Mouse (Mus musculus): Measurements from ENCODE around the gene Hoxd9. TPM values are rescaled to one million over a fixed set of nuclear protein-coding genes. Genes with fewer than 3 reads are reported as not detected.

The Hoxd9 gene
- total and polyA plus RNA-seq, 2 experiments from 2014 or later: 0.12 to 0.84 TPM

GRCm38 (mm10) chr2:74670632-74671188 lies 26.8 kb upstream of the Hoxd9 start:
- TF ChIP-seq CTCF (IDR thresholded peaks at IDR 0.05; ENCODE audit: low read depth) (no peak), EP300 (IDR thresholded peaks at IDR 0.05; ENCODE audit: low read depth) (no peak)
- Histone ChIP-seq H3K4me2 (ENCODE audit: low read depth, low read length) (no peak overlapping the region), H3K9me3 (replicated peaks; ENCODE audit: control insufficient read depth, low read length) (no peaks in the 10 kb centered on the region), H3K9ac (replicated peaks; ENCODE audit: low read depth, low read length) (no peak overlapping the region), H3K27me3 (ENCODE audit: control insufficient read depth, insufficient read depth, low read length) (peaks cover 99% of the 10 kb centered on the region), H3K27ac (ENCODE audit: low read depth) (no peak overlapping the region), H3K4me1 (ENCODE audit: control insufficient read depth, insufficient read depth) (peaks cover 8% of the 10 kb centered on the region; the same call in 1 of the 2 replicates), H3K4me3 (ENCODE audit: low read depth, low read length) (no peak overlapping the region), H3K36me3 (replicated peaks; ENCODE audit: control insufficient read depth, insufficient read depth, low read length) (no peaks in the 10 kb centered on the region)
- ATAC-seq (ENCODE audit: insufficient read depth, low read depth) (no peak), DNase-seq (ENCODE audit: low spot score) (no peak)
- WGBS: 10% methylated on average over 3 of the region's 3 CpGs

- Histone ChIP-seq H3K4me2 (ENCODE audit: low read depth, low read length) (peak overlapping the region; percentile 3; the same call in 1 of the 2 replicates), H3K36me3 (replicated peaks; ENCODE audit: control insufficient read depth, insufficient read depth, low read length) (no peaks in the 10 kb centered on the region), H3K27ac (ENCODE audit: low read depth) (no peak overlapping the region), H3K4me1 (ENCODE audit: control insufficient read depth, insufficient read depth) (peaks cover 8% of the 10 kb centered on the region; the same call in 1 of the 2 replicates), H3K27me3 (ENCODE audit: control insufficient read depth, insufficient read depth, low read length) (peaks cover 100% of the 10 kb centered on the region), H3K4me3 (ENCODE audit: low read depth, low read length) (peak overlapping the region; percentile 41; the same call in 1 of the 2 replicates), H3K9me3 (replicated peaks; ENCODE audit: control insufficient read depth, low read length) (no peaks in the 10 kb centered on the region), H3K9ac (replicated peaks; ENCODE audit: low read depth, low read length) (no peak overlapping the region)
- WGBS: 19% methylated on average over 5 of the region's 5 CpGs
- no peak for DNase-seq (ENCODE audit: low spot score)
- no peak for ATAC-seq (ENCODE audit: insufficient read depth, low read depth)
- TF ChIP-seq CTCF (IDR thresholded peaks at IDR 0.05; ENCODE audit: low read depth): no peak
Measured at GRCm38 (mm10) chr2:74671847-74672246, 25.7 kb upstream of the Hoxd9 start.

- H3K9ac ChIP-seq (replicated peaks; ENCODE audit: low read depth, low read length): no peak overlapping the region
- H3K36me3 ChIP-seq (replicated peaks; ENCODE audit: control insufficient read depth, insufficient read depth, low read length): no peaks in the 10 kb centered on the region
- DNase-seq (ENCODE audit: low spot score) (no peak), ATAC-seq (ENCODE audit: insufficient read depth, low read depth) (peak; percentile 67)
- no peaks in the 10 kb centered on the region for H3K9me3 ChIP-seq (replicated peaks; ENCODE audit: control insufficient read depth, low read length)
- TF ChIP-seq CTCF (IDR thresholded peaks at IDR 0.05; ENCODE audit: low read depth) (peak; percentile 73), EP300 (IDR thresholded peaks at IDR 0.05; ENCODE audit: low read depth) (no peak)
- peak overlapping the region; percentile 61 for H3K4me2 ChIP-seq (ENCODE audit: low read depth, low read length)
- 7% methylated on average over 40 of the region's 40 CpGs for WGBS
- H3K4me1 ChIP-seq (ENCODE audit: control insufficient read depth, insufficient read depth): peaks cover 8% of the 10 kb centered on the region; the same call in 1 of the 2 replicates
- peak overlapping the region; percentile 41 for H3K4me3 ChIP-seq (ENCODE audit: low read depth, low read length)
- peaks cover 100% of the 10 kb centered on the region for H3K27me3 ChIP-seq (ENCODE audit: control insufficient read depth, insufficient read depth, low read length)
- no peak overlapping the region for H3K27ac ChIP-seq (ENCODE audit: low read depth)
Measured at GRCm38 (mm10) chr2:74672481-74673362, 24.8 kb upstream of the Hoxd9 start.

- Histone ChIP-seq H3K36me3 (replicated peaks; ENCODE audit: control insufficient read depth, insufficient read depth, low read length) (no peaks in the 10 kb centered on the region), H3K9me3 (replicated peaks; ENCODE audit: control insufficient read depth, low read length) (no peaks in the 10 kb centered on the region), H3K9ac (replicated peaks; ENCODE audit: low read depth, low read length) (no peak overlapping the region), H3K27ac (ENCODE audit: low read depth) (no peak overlapping the region), H3K4me1 (ENCODE audit: control insufficient read depth, insufficient read depth) (0 out of 2 replicates have a peak, but pooled peaks cover 4% of the 10 kb centered on the region), H3K27me3 (ENCODE audit: control insufficient read depth, insufficient read depth, low read length) (peaks cover 100% of the 10 kb centered on the region), H3K4me3 (ENCODE audit: low read depth, low read length) (no peak overlapping the region), H3K4me2 (ENCODE audit: low read depth, low read length) (no peak overlapping the region)
- no peak for TF ChIP-seq CTCF (IDR thresholded peaks at IDR 0.05; ENCODE audit: low read depth)
- TF ChIP-seq EP300 (IDR thresholded peaks at IDR 0.05; ENCODE audit: low read depth): no peak
- WGBS: 4% methylated on average over 24 of the region's 24 CpGs
- no peak for ATAC-seq (ENCODE audit: insufficient read depth, low read depth)
- DNase-seq (ENCODE audit: low spot score): no peak
Measured at GRCm38 (mm10) chr2:74673835-74674425, 23.6 kb upstream of the Hoxd9 start.

GRCm38 (mm10) chr2:74674881-74675665 lies 22.5 kb upstream of the Hoxd9 start, which contains the start of gene Hoxd12:
Gene Hoxd12 (plus strand): TSS chr2:74675013.
- Histone ChIP-seq H3K9me3 (replicated peaks; ENCODE audit: control insufficient read depth, low read length) (no peaks in the 10 kb centered on the region), H3K9ac (replicated peaks; ENCODE audit: low read depth, low read length) (no peak within 1 kb of the TSS), H3K36me3 (replicated peaks; ENCODE audit: control insufficient read depth, insufficient read depth, low read length) (no peaks in the 10 kb centered on the region), H3K27ac (ENCODE audit: low read depth) (no peak within 1 kb of the TSS), H3K4me2 (ENCODE audit: low read depth, low read length) (no peak within 1 kb of the TSS), H3K27me3 (ENCODE audit: control insufficient read depth, insufficient read depth, low read length) (peaks cover 100% of the 10 kb centered on the region), H3K4me1 (ENCODE audit: control insufficient read depth, insufficient read depth) (0 out of 2 replicates have a peak, but pooled peaks cover 4% of the 10 kb centered on the region), H3K4me3 (ENCODE audit: low read depth, low read length) (no peak within 1 kb of the TSS)
- WGBS: 4% methylated on average over 47 of the region's 47 CpGs
- TF ChIP-seq EP300 (IDR thresholded peaks at IDR 0.05; ENCODE audit: low read depth) (no peak), CTCF (IDR thresholded peaks at IDR 0.05; ENCODE audit: low read depth) (no peak)
- ATAC-seq (ENCODE audit: insufficient read depth, low read depth): no peak
- no peak for DNase-seq (ENCODE audit: low spot score)

Measured in heart, postnatal 0 days (tissue).